Mouse (Mus musculus) frontal cortex, adult (tissue): Measurements from ENCODE around the gene Aggf1.
"Not testable (repeated sequence)": the region's sequence is repeated elsewhere in the genome, so short reads cannot be mapped to it uniquely, and the experiment has no call there.

Source experiments
- ATAC-seq: cut with Nextera tagmentation; 2 replicates; pipeline ENCODE4 v1.9.2; 2017; ENCODE audit warnings: mild to moderate bottlenecking, moderate library complexity, mixed read lengths; ENCODE audit not compliant: low TSS enrichment

Gene Aggf1

DNA sequence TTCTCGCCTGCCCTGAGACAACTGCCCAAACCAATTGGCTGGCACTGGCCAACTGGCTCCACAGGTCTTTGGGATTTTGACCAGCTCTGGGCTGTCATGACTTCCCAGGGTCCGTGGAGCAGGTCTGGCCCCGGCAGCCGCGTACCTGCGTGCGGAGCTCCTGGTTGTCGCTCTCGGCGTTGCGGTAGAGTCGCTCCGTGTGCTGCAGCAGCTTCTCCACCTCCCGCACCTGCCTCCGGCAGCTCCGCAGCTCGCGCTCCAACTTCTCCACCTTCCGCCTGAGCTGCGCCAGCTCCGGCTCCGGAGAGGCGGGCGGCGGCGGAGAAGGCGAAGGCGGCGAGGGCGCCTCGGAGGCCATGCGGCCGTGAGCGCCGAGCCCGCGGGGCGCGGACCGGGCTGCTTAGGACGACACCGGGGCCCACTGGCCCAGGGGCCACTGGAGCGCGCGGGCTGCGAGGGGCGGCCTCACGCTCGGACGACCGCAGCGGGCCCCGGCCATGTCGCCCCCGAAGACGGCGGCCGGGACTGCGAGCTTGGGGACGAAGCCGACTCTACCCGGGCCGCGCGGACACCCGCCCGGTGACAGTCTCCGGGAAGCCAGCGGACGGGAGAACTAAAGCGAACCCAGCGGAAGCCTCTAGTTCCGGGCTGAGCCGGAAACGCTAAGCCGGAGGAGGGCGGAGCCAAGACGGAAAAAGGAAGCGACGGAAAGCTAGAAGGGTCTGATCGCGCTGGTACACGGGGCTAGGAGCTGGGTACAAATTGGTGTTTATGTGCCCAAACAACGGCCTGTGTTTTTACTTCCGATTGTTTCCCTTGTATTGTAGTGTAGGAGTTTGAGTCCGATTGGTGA lies at the start of gene Aggf1:
Gene Aggf1 (minus strand): TSS at position 652 of the 853 bp plus-strand sequence.
- peak; percentile 99 for ATAC-seq

- ATAC-seq: peak; percentile 93
Measured at GRCm38 (mm10) chr13:95424932-95425331, 49.8 kb upstream of the Aggf1 start.

- no peak for ATAC-seq
Measured at GRCm38 (mm10) chr13:95419204-95419749, 44.1 kb upstream of the Aggf1 start.

GRCm38 (mm10) chr13:95418575-95419203 lies 43.5 kb upstream of the Aggf1 start:
- no peak for ATAC-seq

DNA sequence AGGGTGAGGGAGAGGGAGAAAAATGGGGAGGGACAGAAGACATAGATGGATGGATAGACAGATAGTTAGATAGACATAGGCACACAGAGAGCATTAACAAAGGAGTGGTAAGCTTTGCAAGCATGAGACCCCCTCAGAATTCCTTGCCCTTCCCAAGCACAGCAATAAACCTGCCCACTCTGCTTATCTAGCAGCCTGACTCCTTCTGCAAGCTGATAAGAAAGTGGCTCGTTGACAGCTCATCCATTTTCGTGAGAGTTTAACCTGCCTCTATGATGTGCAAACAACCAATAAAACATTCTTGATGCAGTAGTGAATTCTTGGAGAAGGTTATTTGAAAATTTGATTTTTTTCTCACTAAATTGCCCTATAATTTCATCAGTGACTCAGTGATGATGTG lies 37.1 kb upstream of the Aggf1 start:
- ATAC-seq: no peak

DNA sequence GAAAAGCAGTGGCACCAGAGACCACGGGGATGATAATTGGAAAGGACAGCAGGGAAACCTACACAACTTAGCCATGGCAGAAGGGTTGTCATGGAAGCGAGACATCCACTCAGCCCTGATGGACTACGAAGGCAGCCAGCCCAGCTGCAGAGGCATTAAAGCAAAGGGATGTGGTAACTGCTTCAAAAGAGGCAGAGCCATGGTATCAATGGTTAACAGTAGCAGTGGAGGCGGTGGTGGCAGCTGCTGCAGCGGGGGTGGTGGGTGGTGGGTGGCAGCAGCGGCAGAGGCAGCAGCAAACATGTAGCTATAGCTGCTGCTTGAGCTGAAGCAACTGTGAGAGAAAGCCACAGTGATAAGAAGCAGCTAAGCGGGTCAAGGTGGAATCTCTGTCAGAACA lies 18.1 kb upstream of the Aggf1 start:
- peak; percentile 79 for ATAC-seq

DNA sequence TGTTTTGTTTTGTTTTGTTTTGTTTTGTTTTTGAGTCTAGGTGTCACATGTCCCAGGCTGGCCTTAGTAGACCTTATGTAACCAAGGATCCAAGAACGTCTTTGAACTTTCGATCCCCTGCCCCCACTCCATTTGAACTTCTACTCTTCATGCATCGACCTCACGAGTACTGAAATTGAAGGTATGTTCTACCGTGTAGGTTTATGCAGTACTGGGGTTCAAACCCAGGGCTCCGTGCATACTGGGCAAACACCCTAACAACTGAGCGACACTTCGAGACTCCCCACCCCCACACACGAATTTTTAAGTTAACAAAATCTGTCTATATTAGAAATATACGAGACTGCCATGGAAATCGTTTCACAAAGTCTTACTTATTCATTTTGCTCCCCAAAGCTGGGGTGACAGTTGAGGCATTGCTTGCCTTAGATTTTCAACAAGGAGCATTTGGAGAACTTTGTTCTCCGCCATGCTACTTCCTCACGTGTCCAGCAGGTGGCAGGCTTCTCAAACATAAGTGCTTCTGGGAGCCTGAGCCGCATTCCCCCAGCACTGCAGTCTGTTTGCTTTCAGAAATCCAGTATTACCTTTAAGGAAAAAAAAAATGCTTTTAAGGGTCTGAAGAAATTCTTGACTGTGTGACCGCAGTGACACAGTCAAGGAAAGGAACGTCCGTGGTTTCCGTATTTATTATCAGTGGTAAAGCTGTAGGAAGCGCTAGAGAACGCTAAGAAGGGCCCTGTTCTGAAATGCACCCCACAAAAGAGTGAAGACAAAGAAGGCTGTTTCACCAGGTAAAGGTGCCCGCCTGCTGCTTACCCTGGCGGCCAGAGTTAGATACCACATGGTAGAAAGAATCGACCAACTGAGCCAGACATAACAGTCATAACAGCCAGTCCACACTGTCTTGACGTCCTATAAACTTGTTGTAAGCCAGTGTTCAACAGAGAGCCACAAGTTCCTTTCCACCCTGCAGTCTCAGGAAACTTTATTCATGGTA lies 15.0 kb upstream of the Aggf1 start:
- ATAC-seq: peak; percentile 87

- no peak for ATAC-seq
Measured at GRCm38 (mm10) chr13:95388226-95388625, 13.1 kb upstream of the Aggf1 start.

DNA sequence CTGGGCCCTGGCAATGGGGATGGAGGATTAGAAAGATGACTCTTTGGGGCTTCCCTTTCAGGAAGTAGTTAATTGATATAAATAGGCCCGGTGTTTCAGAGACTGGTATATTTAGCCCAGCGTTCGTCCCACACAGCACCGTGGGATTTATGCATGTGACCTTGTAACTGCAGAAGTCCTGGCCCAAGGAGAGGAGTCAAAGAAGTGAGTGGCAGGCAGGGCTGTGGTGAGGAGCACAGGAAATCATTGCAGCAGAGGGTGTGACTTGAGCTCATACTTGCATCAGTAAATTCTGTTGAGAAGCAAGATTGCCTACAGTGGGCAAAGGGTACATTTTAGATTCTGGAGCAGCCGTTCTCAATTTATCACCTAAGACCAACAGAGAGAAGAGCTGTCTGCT lies 7.3 kb upstream of the Aggf1 start:
- no peak for ATAC-seq

GRCm38 (mm10) chr13:95378696-95379095 lies 3.5 kb upstream of the Aggf1 start:
- no peak for ATAC-seq

- ATAC-seq: not testable (repeated sequence)
Measured at GRCm38 (mm10) chr13:95376689-95377289, 1.6 kb upstream of the Aggf1 start.

- peak; percentile 35; the same call in 1 of the 2 replicates for ATAC-seq
Measured at GRCm38 (mm10) chr13:95375554-95375914, 382 bp upstream of the Aggf1 start.

- no peak for ATAC-seq
Measured at GRCm38 (mm10) chr13:95366356-95366755, 8.8 kb downstream of the Aggf1 start.

- no peak for ATAC-seq
Measured at GRCm38 (mm10) chr13:95363440-95363839, 11.7 kb downstream of the Aggf1 start.

DNA sequence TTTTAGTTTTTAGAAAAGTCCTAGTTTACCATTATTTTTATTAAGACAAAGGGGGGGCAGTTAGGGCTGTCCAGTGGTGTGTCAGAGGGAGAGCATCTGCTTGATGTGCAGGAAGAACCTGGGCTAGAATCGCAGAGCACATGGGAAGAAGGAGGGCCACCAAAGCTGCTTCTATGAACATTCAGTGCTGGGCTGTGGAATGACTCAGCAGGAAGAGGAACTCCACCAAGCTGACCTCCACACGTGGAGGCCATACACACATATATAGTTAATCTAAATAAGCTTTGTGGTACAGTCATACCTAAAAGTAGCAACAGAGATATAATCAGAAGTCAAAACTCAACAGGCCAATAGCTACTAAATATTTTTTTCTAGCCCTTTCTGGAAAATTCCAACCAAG lies 16.9 kb downstream of the Aggf1 start:
- ATAC-seq: no peak

- ATAC-seq: peak; percentile 51
Measured at GRCm38 (mm10) chr13:95348476-95348875, 26.7 kb downstream of the Aggf1 start.

- ATAC-seq: peak; percentile 87
Measured at GRCm38 (mm10) chr13:95347018-95347696, 28.0 kb downstream of the Aggf1 start.

GRCm38 (mm10) chr13:95345869-95346268 lies 29.3 kb downstream of the Aggf1 start:
- no peak for ATAC-seq

GRCm38 (mm10) chr13:95343470-95343869 lies 31.7 kb downstream of the Aggf1 start:
- ATAC-seq: no peak

DNA sequence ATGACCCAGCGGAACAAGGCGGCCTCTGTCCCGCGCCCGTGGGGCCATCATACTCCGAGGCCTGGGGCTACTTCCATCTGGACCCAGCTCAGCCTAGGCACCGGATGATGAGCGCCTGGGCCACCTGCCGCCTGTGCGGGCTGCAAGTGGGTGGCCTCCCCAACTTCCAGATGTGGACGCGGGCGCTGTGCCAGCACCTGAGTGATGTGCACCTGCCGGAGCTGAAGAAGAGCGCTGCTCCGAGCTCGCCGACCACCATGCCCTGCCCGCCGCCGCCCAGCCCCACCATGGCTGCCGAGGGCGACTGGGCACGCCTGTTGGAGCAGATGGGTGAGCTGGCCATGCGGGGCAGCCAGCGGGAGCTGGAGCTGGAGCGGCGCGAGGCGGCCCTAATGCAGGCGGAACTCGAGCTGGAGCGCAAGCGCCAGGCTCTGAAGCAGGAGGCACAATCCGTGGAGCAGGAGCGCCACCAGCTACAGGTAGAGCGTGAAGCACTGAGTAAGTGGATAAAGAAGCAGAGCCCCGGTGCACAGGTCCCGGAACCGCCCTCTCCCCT lies 39.0 kb downstream of the Aggf1 start:
- ATAC-seq: no peak
